Mouse (Mus musculus) stomach, embryonic 14.5 days (tissue): ENCODE measurements around the gene Hist2h3c2. TPM values are rescaled to one million over a fixed set of nuclear protein-coding genes. Genes with fewer than 3 reads are reported as not detected.
"Not testable (repeated sequence)": the region's sequence is repeated elsewhere in the genome, so short reads cannot be mapped to it uniquely, and the experiment has no call there.

Experiments
- ATAC-seq: fragments of 200-750 bp; cut with Nextera tagmentation; 2 replicates; pipeline ENCODE4 v1.8.0; 2017; ENCODE audit warnings: low read depth, moderate TSS enrichment; ENCODE audit not compliant: insufficient number of reproducible peaks, insufficient read depth, low FRiP score
- H3K27ac ChIP-seq: fragments of 300-500 bp; sonication (generic); 2 replicates; pipeline ENCODE4 v1.5.1; 2014; ENCODE audit warnings: mild to moderate bottlenecking, low read length, moderate library complexity, mixed read lengths
- H3K27me3 ChIP-seq: fragments of 300-500 bp; sonication (generic); 2 replicates; pipeline ENCODE4 v1.6.1; 2014; ENCODE audit warnings: low read length, control low read depth, mixed read lengths; ENCODE audit not compliant: control insufficient read depth, insufficient read depth
- H3K36me3 ChIP-seq: fragments of 300-500 bp; sonication (generic); 2 replicates; pipeline ENCODE4 v1.6.1; 2014; ENCODE audit warnings: mild to moderate bottlenecking, control low read depth, low read length, moderate library complexity, mixed read lengths; ENCODE audit not compliant: control insufficient read depth, insufficient read depth
- H3K4me1 ChIP-seq: fragments of 300-500 bp; sonication (generic); 2 replicates; pipeline ENCODE4 v1.6.1; 2014; ENCODE audit warnings: low read length, control low read depth, mixed read lengths; ENCODE audit not compliant: control insufficient read depth, insufficient read depth
- H3K4me2 ChIP-seq: fragments of 300-500 bp; sonication (generic); replicated peaks from 2 replicates; pipeline ENCODE4 v1.6.1; 2014; ENCODE audit warnings: low read depth, low read length, control low read depth
- H3K4me3 ChIP-seq: fragments of 300-500 bp; sonication (generic); 2 replicates; pipeline ENCODE4 v1.5.1; 2014; ENCODE audit warnings: low read depth, low read length, control low read depth
- H3K9ac ChIP-seq: fragments of 300-500 bp; sonication (generic); replicated peaks from 2 replicates; pipeline ENCODE4 v1.6.1; 2014; ENCODE audit warnings: low read depth, mild to moderate bottlenecking, control low read depth, low read length, moderate library complexity, mixed read lengths
- H3K9me3 ChIP-seq: fragments of 300-500 bp; sonication (generic); 2 replicates; pipeline ENCODE4 v1.6.1; 2016; ENCODE audit warnings: low read depth, low read length, control low read depth; ENCODE audit not compliant: control insufficient read depth
- WGBS: fragments of 180-500 bp; shearing (Covaris S2); extraction: QIAGEN DNeasy Blood & Tissue Kit; methylation state at CpG from one replicate; pipeline ENCODE4 v1.1.7; 2014; 5-methylcytosine and 5-hydroxymethylcytosine counted together
- polyA plus RNA-seq: library from polyadenylated mRNA; unstranded; fragments of >200 nt; fragmentation: Nextera tagmentation; extraction: Ambion mirVana; gene quantifications from 2 replicates; pipeline ENCODE4 v1.2.1, GENCODE M21; 2014

The Hist2h3c2 gene
- polyA plus RNA-seq, 1 experiment from 2014 or later, result 6.2 TPM

DNA sequence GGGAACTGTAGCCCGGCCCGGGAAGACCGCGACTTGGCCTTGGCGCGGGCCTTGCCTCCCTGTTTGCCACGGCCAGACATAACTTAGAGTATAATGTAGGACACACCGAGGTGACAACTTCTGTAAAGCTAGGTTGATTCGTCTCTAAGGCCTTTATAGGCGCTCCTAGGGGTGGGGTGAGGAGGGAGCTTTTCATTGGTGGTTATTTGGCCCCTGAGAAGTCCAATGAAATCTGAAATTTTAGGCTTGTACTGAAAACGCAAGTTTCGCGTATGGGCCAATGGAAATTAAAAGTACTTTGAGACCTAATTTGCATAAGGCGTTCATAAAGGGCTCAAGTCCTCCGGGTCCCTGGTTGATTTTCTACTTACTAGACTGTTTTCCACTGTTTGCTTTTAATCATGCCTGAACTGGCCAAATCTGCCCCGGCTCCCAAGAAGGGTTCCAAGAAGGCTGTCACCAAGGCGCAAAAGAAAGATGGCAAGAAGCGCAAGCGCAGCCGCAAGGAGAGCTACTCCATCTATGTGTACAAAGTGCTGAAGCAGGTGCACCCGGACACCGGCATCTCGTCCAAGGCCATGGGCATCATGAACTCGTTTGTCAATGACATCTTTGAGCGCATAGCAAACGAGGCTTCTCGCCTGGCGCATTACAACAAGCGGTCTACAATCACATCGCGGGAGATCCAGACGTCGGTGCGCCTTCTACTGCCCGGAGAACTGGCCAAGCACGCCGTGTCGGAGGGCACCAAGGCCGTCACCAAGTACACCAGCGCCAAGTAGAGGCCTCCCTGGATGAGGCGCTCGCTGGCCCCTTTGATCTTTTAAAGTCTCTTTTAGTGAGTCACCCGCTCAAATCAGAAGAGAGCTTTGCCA, 17.9 kb downstream of the Hist2h3c2 start, which contains the start of the genes Hist2h2ac and Hist2h2be:
Gene Hist2h2ac, minus strand, starts transcription at position 116 of the 875 bp plus-strand sequence.
Gene Hist2h2be, plus strand, starts transcription at position 355 of the 875 bp plus-strand sequence.
- peak within 1 kb of the TSS; percentile 90 for H3K4me2 ChIP-seq
- no peaks in the 10 kb centered on the region for H3K9me3 ChIP-seq
- peak within 1 kb of the TSS; percentile 96 for H3K27ac ChIP-seq
- under 1% methylated on average over 43 of the region's 43 CpGs for WGBS
- peaks cover 22% of the 10 kb centered on the region for H3K4me1 ChIP-seq
- H3K9ac ChIP-seq, result peak within 1 kb of the TSS; percentile 57
- H3K4me3 ChIP-seq, result peak within 1 kb of the TSS; percentile 46
- ATAC-seq, result peak; percentile 92
- no peaks in the 10 kb centered on the region for H3K36me3 ChIP-seq
- no peaks in the 10 kb centered on the region for H3K27me3 ChIP-seq

DNA sequence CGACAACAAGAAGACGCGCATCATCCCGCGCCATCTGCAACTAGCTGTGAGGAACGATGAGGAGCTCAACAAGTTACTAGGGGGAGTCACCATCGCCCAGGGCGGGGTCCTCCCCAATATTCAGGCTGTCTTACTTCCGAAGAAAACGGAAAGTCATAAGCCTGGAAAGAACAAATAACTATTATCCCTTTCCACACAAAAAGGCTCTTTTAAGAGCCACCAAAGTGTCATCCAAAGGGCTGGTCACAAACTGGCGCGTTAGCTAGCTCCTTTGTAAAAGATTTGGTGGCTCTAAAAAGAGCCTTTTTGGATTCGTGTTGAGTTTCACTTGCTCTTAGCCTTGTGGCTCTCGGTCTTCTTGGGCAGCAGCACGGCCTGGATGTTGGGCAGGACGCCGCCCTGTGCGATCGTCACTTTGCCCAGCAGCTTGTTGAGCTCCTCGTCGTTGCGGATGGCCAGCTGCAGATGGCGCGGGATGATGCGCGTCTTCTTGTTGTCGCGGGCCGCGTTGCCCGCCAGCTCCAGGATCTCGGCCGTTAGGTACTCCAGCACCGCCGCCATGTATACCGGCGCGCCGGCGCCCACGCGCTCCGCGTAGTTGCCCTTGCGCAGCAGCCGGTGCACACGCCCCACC, 18.7 kb downstream of the Hist2h3c2 start:
- H3K4me3 ChIP-seq, result peak overlapping the region; percentile 46
- peak overlapping the region; percentile 96 for H3K27ac ChIP-seq
- H3K4me2 ChIP-seq, result peak overlapping the region; percentile 90
- not testable (repeated sequence) for H3K9me3 ChIP-seq, ATAC-seq, H3K27me3 ChIP-seq, H3K36me3 ChIP-seq
- H3K9ac ChIP-seq, result peak overlapping the region; percentile 57
- WGBS, result under 1% methylated on average over 27 of the region's 47 CpGs
- peaks cover 22% of the 10 kb centered on the region for H3K4me1 ChIP-seq

DNA sequence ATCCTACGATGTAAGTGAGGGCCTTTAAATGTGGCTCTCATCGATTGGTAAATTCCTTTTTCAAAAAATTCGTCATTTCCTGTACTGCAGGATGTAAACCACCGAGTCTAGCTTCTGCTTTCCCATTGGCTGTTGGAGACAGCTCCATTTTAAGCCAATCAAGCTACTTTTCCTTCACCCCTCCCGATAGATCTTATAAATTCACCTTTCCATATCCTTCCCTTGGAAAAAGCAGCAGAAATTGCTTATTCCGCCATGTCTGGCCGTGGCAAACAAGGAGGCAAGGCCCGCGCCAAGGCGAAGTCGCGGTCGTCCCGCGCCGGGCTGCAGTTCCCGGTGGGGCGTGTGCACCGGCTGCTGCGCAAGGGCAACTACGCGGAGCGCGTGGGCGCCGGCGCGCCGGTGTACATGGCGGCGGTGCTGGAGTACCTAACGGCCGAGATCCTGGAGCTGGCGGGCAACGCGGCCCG, 19.2 kb downstream of the Hist2h3c2 start, which contains the start of the genes Bola1 and Hist2h2ab:
Gene Bola1, minus strand, starts transcription at position 49 of the 470 bp plus-strand sequence.
Gene Hist2h2ab, plus strand, starts transcription at position 205 of the 470 bp plus-strand sequence.
- Histone ChIP-seq H3K27me3 (no peaks in the 10 kb centered on the region), H3K36me3 (no peaks in the 10 kb centered on the region), H3K4me1 (peaks cover 22% of the 10 kb centered on the region), H3K27ac (peak within 1 kb of the TSS; percentile 96), H3K9ac (peak within 1 kb of the TSS; percentile 57), H3K4me2 (peak within 1 kb of the TSS; percentile 90), H3K9me3 (no peaks in the 10 kb centered on the region), H3K4me3 (peak within 1 kb of the TSS; percentile 46)
- under 1% methylated on average over 37 of the region's 37 CpGs for WGBS
- peak; percentile 86 for ATAC-seq

DNA sequence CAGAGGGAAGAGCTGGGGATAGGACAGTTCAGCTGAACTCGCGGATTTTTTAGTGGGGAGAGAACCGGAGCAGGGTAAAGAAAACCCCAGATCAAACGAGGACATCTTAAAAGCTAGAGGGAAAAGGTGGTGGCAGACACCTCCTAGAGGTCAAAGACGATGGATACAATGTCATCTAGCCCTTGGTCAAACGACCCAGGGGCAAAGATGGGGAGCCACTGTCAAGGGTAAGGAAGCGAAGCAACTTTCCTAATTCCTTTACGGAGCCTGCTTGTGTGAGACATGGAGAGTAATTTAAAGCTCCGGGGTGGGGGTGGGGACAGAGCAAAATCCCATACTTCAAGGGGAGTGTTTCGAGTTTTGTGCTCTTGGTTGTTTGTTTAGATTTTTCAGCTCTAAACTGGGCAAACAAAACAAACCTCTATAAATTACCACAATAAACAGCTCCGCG, 19.7 kb downstream of the Hist2h3c2 start:
- Histone ChIP-seq H3K4me2 (peak overlapping the region; percentile 90), H3K4me1 (peaks cover 22% of the 10 kb centered on the region), H3K27me3 (no peaks in the 10 kb centered on the region), H3K27ac (peak overlapping the region; percentile 96), H3K9me3 (no peaks in the 10 kb centered on the region), H3K9ac (peak overlapping the region; percentile 57), H3K36me3 (no peaks in the 10 kb centered on the region), H3K4me3 (peak overlapping the region; percentile 46)
- under 1% methylated on average over 12 of the region's 12 CpGs for WGBS
- no peak for ATAC-seq

DNA sequence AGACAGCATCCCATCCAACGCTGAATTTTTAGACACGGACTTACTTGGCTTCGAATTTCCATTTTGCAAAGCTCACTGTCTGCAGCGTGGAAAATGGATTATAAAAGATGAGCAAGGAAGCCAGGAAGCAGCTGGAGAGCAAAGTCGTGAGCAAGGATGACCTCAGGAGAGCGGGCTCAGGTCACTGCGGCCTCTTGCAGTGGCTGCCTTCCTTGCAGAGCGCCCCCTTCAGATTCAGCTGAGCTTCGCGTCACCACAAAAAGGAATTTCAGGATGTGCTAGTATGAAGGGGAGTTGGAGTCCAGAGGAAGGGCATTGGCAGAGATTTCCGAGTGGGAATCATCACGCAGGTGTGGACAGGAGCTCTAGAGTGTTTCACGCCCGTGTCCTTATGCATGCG, 29.7 kb downstream of the Hist2h3c2 start:
- Histone ChIP-seq H3K4me2 (no peak overlapping the region), H3K9me3 (no peaks in the 10 kb centered on the region), H3K27me3 (no peaks in the 10 kb centered on the region), H3K9ac (no peak overlapping the region), H3K4me3 (no peak overlapping the region), H3K27ac (no peak overlapping the region), H3K36me3 (no peaks in the 10 kb centered on the region), H3K4me1 (no peaks in the 10 kb centered on the region)
- no peak for ATAC-seq
- 27% methylated on average over 15 of the region's 15 CpGs for WGBS

DNA sequence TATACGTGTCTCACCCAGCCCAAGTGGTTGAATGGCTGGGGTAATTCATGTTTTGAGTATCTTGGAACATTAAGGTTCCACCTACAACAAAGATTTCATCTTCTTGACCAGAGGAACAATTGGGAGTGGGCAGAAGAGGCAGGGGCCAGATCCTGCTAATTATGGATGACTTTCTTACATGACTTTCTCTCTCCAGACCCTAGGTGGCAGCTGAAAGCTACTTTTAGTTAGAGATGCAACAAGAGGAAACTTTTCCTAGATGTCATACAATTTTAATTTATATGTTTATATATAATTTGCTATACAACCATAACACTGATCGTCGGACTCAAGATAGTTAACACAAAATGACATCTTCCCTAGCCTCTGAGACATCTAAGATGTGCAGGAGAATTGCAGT, 31.1 kb downstream of the Hist2h3c2 start:
- no peak for ATAC-seq
- WGBS, result 74% methylated on average over 3 of the region's 3 CpGs
- Histone ChIP-seq H3K27ac (no peak overlapping the region), H3K9me3 (no peaks in the 10 kb centered on the region), H3K4me3 (no peak overlapping the region), H3K4me2 (no peak overlapping the region), H3K4me1 (no peaks in the 10 kb centered on the region), H3K27me3 (no peaks in the 10 kb centered on the region), H3K36me3 (no peaks in the 10 kb centered on the region), H3K9ac (no peak overlapping the region)

DNA sequence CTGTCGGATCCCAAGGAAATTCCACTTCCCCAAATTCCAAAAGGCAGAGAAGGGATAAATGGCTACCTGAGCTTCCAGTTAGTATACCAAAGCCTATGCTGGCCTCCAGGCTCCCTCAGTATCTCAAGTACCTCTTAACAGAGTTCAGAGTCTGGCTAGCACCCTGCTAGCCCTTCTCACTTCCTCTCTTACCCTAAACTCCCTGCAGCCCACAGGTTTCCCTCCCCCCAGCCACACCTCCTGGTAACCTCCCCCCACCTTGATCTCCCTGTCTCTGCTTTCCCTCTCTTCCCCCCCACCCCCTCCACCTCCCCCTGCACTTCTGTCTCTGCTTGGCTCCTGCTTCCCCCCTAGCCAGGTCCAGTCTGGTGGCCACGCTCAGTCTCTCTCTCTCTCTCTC, 39.2 kb downstream of the Hist2h3c2 start:
- H3K36me3 ChIP-seq, result no peaks in the 10 kb centered on the region; the same call in 1 of the 2 replicates
- H3K9me3 ChIP-seq, result no peaks in the 10 kb centered on the region
- no peak overlapping the region for H3K27ac ChIP-seq
- H3K4me2 ChIP-seq, result no peak overlapping the region
- peaks cover 4% of the 10 kb centered on the region; the same call in 1 of the 2 replicates for H3K4me1 ChIP-seq
- H3K9ac ChIP-seq, result no peak overlapping the region
- no peak for ATAC-seq
- whole genome bisulfite sequencing, result 39% methylated on average over 2 of the region's 2 CpGs
- H3K27me3 ChIP-seq, result no peaks in the 10 kb centered on the region
- H3K4me3 ChIP-seq, result no peak overlapping the region

DNA sequence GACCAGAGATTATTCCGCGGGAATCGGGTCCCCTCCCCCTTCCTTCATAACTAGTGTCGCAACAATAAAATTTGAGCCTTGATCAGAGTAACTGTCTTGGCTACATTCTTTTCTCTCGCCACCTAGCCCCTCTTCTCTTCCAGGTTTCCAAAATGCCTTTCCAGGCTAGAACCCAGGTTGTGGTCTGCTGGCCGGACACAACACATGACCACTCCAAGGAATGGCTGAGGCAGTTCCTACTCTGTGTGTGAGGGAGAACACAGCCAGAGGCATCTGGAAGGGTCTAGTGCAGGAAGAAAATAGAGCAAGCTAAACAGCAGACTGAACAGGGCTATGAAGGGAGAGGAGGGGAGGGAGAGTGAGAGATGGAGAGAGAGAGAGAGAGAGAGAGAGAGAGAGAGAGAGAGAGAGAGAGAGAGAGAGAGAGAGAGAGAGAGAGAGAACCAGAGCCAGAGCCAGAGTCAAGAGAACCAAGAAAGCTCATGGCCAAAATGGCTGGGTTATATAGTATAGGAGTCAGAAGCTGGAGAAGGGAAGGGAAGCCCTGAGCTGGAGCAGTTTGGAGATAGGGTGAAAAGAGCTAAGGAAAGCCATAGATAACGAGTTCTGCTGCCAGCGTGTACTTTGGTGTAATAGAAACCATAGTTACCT, 40.2 kb downstream of the Hist2h3c2 start:
- not testable (repeated sequence) for H3K9me3 ChIP-seq, H3K4me3 ChIP-seq, H3K4me2 ChIP-seq, ATAC-seq, H3K9ac ChIP-seq, H3K27ac ChIP-seq, H3K36me3 ChIP-seq, H3K27me3 ChIP-seq, H3K4me1 ChIP-seq
- WGBS, result 30% methylated on average over 6 of the region's 8 CpGs
